8 mouse cellular contexts compared by ENCODE assay signal in genomic region chr1:119878909-119879308, GRCm38 (mm10). TPM values are rescaled to one million over a fixed set of nuclear protein-coding genes. Genes with fewer than 3 reads are reported as not detected.
DNase-seq lines count a peak whose midpoint lies in the region; ATAC-seq and TF ChIP-seq lines count a peak whose summit lies in the region.

No protein-coding gene starts in this region.

- H3K27me3 ChIP-seq in kidney, adult 2 months (replicated peaks; ENCODE audit: control insufficient read depth, insufficient read depth, low read length), result no peaks in the 10 kb centered on the region
- H3K27me3 ChIP-seq in neural tube, embryonic 14.5 days (ENCODE audit: control insufficient read depth, insufficient read depth, low read length), result no peaks in the 10 kb centered on the region
- H3K27me3 ChIP-seq in kidney, embryonic 15.5 days, result no peaks in the 10 kb centered on the region

- H3K36me3 ChIP-seq in kidney, adult 2 months (ENCODE audit: control insufficient read depth, insufficient read depth, low read length), result no peaks in the 10 kb centered on the region
- H3K36me3 ChIP-seq in neural tube, embryonic 14.5 days (ENCODE audit: control insufficient read depth, insufficient read depth, low read length), result no peaks in the 10 kb centered on the region
- no peaks in the 10 kb centered on the region for H3K36me3 ChIP-seq in kidney, embryonic 15.5 days

- no peak overlapping the region for H3K27ac ChIP-seq in kidney, adult 2 months (ENCODE audit: insufficient read depth, low read depth, low read length)
- peak overlapping the region; percentile 84 for H3K27ac ChIP-seq in layer of hippocampus, adult 2 months
- H3K27ac ChIP-seq in neural tube, embryonic 14.5 days (ENCODE audit: low read depth, low read length), result no peak overlapping the region
- H3K27ac ChIP-seq in kidney, embryonic 15.5 days, result no peak overlapping the region

- H3K9me3 ChIP-seq in neural tube, embryonic 14.5 days (ENCODE audit: control insufficient read depth, low read length), result no peaks in the 10 kb centered on the region
- no peaks in the 10 kb centered on the region for H3K9me3 ChIP-seq in kidney, embryonic 15.5 days (replicated peaks)

- no peak for TF ChIP-seq CTCF in kidney, adult 2 months (conservative IDR thresholded peaks at IDR 0.05; ENCODE audit: insufficient read depth, insufficient read length, low read depth, low read length)
- no peak for TF ChIP-seq CTCF in layer of hippocampus, adult 2 months (conservative IDR thresholded peaks at IDR 0.05)

- no peak overlapping the region for H3K9ac ChIP-seq in neural tube, embryonic 14.5 days (replicated peaks; ENCODE audit: low read depth, low read length)
- H3K9ac ChIP-seq in kidney, embryonic 15.5 days, result no peak overlapping the region

- H3K4me3 ChIP-seq in kidney, adult 2 months (ENCODE audit: insufficient read depth, low read depth, low read length), result no peak overlapping the region
- H3K4me3 ChIP-seq in layer of hippocampus, adult 2 months, result no peak overlapping the region
- H3K4me3 ChIP-seq in neural tube, embryonic 14.5 days (ENCODE audit: low read depth, low read length), result no peak overlapping the region
- H3K4me3 ChIP-seq in kidney, embryonic 15.5 days (replicated peaks), result no peak overlapping the region

- no peak overlapping the region for H3K4me2 ChIP-seq in neural tube, embryonic 14.5 days (ENCODE audit: low read depth, low read length)
- no peak overlapping the region for H3K4me2 ChIP-seq in kidney, embryonic 15.5 days

- DNase-seq in kidney, adult 2 months, result peak; percentile 4
- no peak for DNase-seq in kidney, postnatal 25 days
- peak; percentile 7 for DNase-seq in fibroblast of lung, adult 2 months (ENCODE audit: low read depth)
- DNase-seq in layer of hippocampus, adult 2 months (ENCODE audit: low spot score in 2 of 2), result peak; percentile 68 to 87

- WGBS in kidney, adult 2 months, result 76% methylated on average over 7 of the region's 7 CpGs
- 67% methylated on average over 7 of the region's 7 CpGs for WGBS in neural tube, embryonic 14.5 days
- WGBS in kidney, embryonic 15.5 days, result 85% methylated on average over 7 of the region's 7 CpGs

- H3K4me1 ChIP-seq in kidney, adult 2 months (ENCODE audit: control insufficient read depth, insufficient read depth, low read length), result peaks cover 10% of the 10 kb centered on the region; the same call in 1 of the 2 replicates
- H3K4me1 ChIP-seq in neural tube, embryonic 14.5 days (ENCODE audit: control insufficient read depth, insufficient read depth, low read length), result no peaks in the 10 kb centered on the region
- peaks cover 7% of the 10 kb centered on the region; the same call in 1 of the 2 replicates for H3K4me1 ChIP-seq in kidney, embryonic 15.5 days

- ATAC-seq in neural tube, embryonic 14.5 days (ENCODE audit: low read depth), result peak; percentile 63; the same call in 1 of the 2 replicates
- ATAC-seq in granulocyte monocyte progenitor cell, adult 5-6 weeks (replicated peaks; ENCODE audit: poor library complexity, severe bottlenecking), result no peak
- ATAC-seq in activated CD4-positive, CD25-positive, alpha-beta regulatory T cell, adult 4 months, result no peak
- ATAC-seq in kidney, embryonic 15.5 days (replicated peaks; ENCODE audit: low FRiP score), result no peak

- TF ChIP-seq POLR2A in kidney, adult 2 months (IDR thresholded peaks at IDR 0.05; ENCODE audit: low read depth, low read length), result no peak

RNA-seq across cellular contexts. Expression of gene Tmem177, which starts 34.1 kb away (rescaled TPM):
- 7.8 and 8.3 TPM in 2 replicates for polyA plus RNA-seq in kidney, adult 2 months (2012; rRNA removed)
- total RNA-seq in layer of hippocampus, adult 2 months (2021), result 1 to 10 TPM; 7.1 to 7.5 TPM
- polyA plus RNA-seq in neural tube, embryonic 14.5 days (2014; fragmentation: Nextera tagmentation; extraction: Ambion mirVana), result 5.9 and 6.7 TPM in 2 replicates
- 4.6 and 5.6 TPM in 2 replicates for total RNA-seq in granulocyte monocyte progenitor cell, adult 5-6 weeks (2014; fragmentation: Nextera tagmentation)
- 5.1 and 5.4 TPM in 2 replicates for total RNA-seq in granulocyte monocyte progenitor cell, adult 5-6 weeks (2017)
- polyA plus RNA-seq in activated CD4-positive, CD25-positive, alpha-beta regulatory T cell, adult 4 months (2017; shearing (Covaris generic)), result 1 to 10 TPM; 5.6 to 6.0 TPM
- polyA plus RNA-seq in kidney, embryonic 15.5 days (2015; fragmentation: Nextera tagmentation; extraction: Ambion mirVana), result 7.6 and 8.1 TPM in 2 replicates

RNA-seq across cellular contexts. Expression of gene Ptpn4, which starts 41.5 kb away (rescaled TPM):
- 2.9 and 3.6 TPM in 2 replicates for polyA plus RNA-seq in kidney, adult 2 months (2012; rRNA removed)
- total RNA-seq in layer of hippocampus, adult 2 months (2021), result 10 to 100 TPM; 63.8 to 68.6 TPM
- polyA plus RNA-seq in neural tube, embryonic 14.5 days (2014; fragmentation: Nextera tagmentation; extraction: Ambion mirVana), result 18.0 and 19.1 TPM in 2 replicates
- 23.0 and 28.0 TPM in 2 replicates for total RNA-seq in granulocyte monocyte progenitor cell, adult 5-6 weeks (2014; fragmentation: Nextera tagmentation)
- total RNA-seq in granulocyte monocyte progenitor cell, adult 5-6 weeks (2017), result 13.6 and 20.3 TPM in 2 replicates
- 1 to 10 TPM; 5.5 to 6.5 TPM for polyA plus RNA-seq in activated CD4-positive, CD25-positive, alpha-beta regulatory T cell, adult 4 months (2017; shearing (Covaris generic))
- 6.7 and 7.9 TPM in 2 replicates for polyA plus RNA-seq in kidney, embryonic 15.5 days (2015; fragmentation: Nextera tagmentation; extraction: Ambion mirVana)

Comparison
In these comparisons a context has a peak if more than half of its experiments do, and no peak if none do; other contexts are left out.
1. DNase-seq: peak in kidney, adult 2 months (single experiment), fibroblast of lung, adult 2 months (single experiment) and layer of hippocampus, adult 2 months (2 of 2); none in kidney, postnatal 25 days (0 of 2).